Mouse (Mus musculus) myocyte (in vitro differentiated cells): ENCODE data around the gene Mlkl.

ENCODE experiments used
- MYOD1 ChIP-seq, 3 experiments: IDR thresholded peaks; one replicate each; pipeline ENCODE4 v1.6.1; 2011; ENCODE audit warnings: control low read depth in 2 of 3, low read depth in 2 of 3, mild to moderate bottlenecking in 2 of 3, moderate library complexity in 1 of 3; ENCODE audit not compliant: insufficient read length in 2 of 3, control insufficient read depth in 1 of 3
- MYOG ChIP-seq, 3 experiments: IDR thresholded peaks; one replicate each; pipeline ENCODE4 v1.6.1; 2011; ENCODE audit warnings: control low read depth in 2 of 3, low read depth in 2 of 3, mild to moderate bottlenecking in 2 of 3; ENCODE audit not compliant: insufficient read length in 2 of 3, control insufficient read depth in 1 of 3, insufficient read depth in 1 of 3
- POLR2A ChIP-seq: IDR thresholded peaks from one replicate; pipeline ENCODE4 v1.6.1; 2011; ENCODE audit warnings: low read depth, mild to moderate bottlenecking, control low read depth, moderate library complexity; ENCODE audit not compliant: insufficient read length
- TCF12 ChIP-seq: IDR thresholded peaks from one replicate; pipeline ENCODE4 v1.6.1; 2011; ENCODE audit warnings: mild to moderate bottlenecking, control low read depth; ENCODE audit not compliant: poor library complexity, insufficient read depth, severe bottlenecking
- TCF3 ChIP-seq: IDR thresholded peaks from one replicate; pipeline ENCODE4 v1.6.1; 2011; ENCODE audit warnings: low read depth, control low read depth; ENCODE audit not compliant: insufficient read length
- USF1 ChIP-seq: IDR thresholded peaks from one replicate; pipeline ENCODE4 v1.6.1; 2011; ENCODE audit warnings: low read depth, mild to moderate bottlenecking, control low read depth, moderate library complexity

GRCm38 (mm10) chr8:111358905-111359304 lies 20.9 kb upstream of the Mlkl start:
- TF ChIP-seq MYOG (IDR thresholded peaks at IDR 0.05; ENCODE audit: control insufficient read depth in 1 of 3, insufficient read depth in 1 of 3, insufficient read length in 2 of 3, low read depth in 2 of 3) (no peak), TCF3 (no peak), TCF12 (no peak), MYOD1 (IDR thresholded peaks at IDR 0.05; ENCODE audit: control insufficient read depth in 1 of 3, insufficient read length in 2 of 3, low read depth in 2 of 3) (no peak), POLR2A (no peak), USF1 (no peak)
